Mouse (Mus musculus) hindbrain, embryonic 16.5 days (tissue): ENCODE data around the gene Klhdc8b. TPM values are rescaled to one million over a fixed set of nuclear protein-coding genes. Genes with fewer than 3 reads are reported as not detected.

Experiments used
- ATAC-seq: fragments of 200-750 bp; cut with Nextera tagmentation; 2 replicates; pipeline ENCODE4 v1.8.0; 2017; ENCODE audit warnings: moderate TSS enrichment, moderate library complexity
- H3K27ac ChIP-seq: fragments of 300-500 bp; sonication (generic); 2 replicates; pipeline ENCODE4 v1.5.1; 2014; ENCODE audit warnings: low read depth, mild to moderate bottlenecking, control low read depth, low read length, moderate library complexity
- H3K27me3 ChIP-seq: fragments of 300-500 bp; sonication (generic); replicated peaks from 2 replicates; pipeline ENCODE4 v1.6.1; 2014; ENCODE audit warnings: low read length; ENCODE audit not compliant: control insufficient read depth, insufficient read depth
- H3K36me3 ChIP-seq: fragments of 300-500 bp; sonication (generic); 2 replicates; pipeline ENCODE4 v1.6.1; 2014; ENCODE audit warnings: mild to moderate bottlenecking, low read length, moderate library complexity, mixed read lengths; ENCODE audit not compliant: control insufficient read depth, insufficient read depth
- H3K4me1 ChIP-seq: fragments of 300-500 bp; sonication (generic); 2 replicates; pipeline ENCODE4 v1.6.1; 2014; ENCODE audit warnings: low read depth, low read length; ENCODE audit not compliant: control insufficient read depth, insufficient read depth
- H3K4me2 ChIP-seq: fragments of 300-500 bp; sonication (generic); 2 replicates; pipeline ENCODE4 v1.6.1; 2014; ENCODE audit warnings: mild to moderate bottlenecking, low read length, control low read depth, moderate library complexity
- H3K4me3 ChIP-seq: fragments of 300-500 bp; sonication (generic); 2 replicates; pipeline ENCODE4 v1.5.1; 2014; ENCODE audit warnings: mild to moderate bottlenecking, low read length, control low read depth, moderate library complexity
- H3K9ac ChIP-seq: fragments of 300-500 bp; sonication (generic); 2 replicates; pipeline ENCODE4 v1.6.1; 2014; ENCODE audit warnings: low read depth, mild to moderate bottlenecking, control low read depth, low read length, moderate library complexity
- H3K9me3 ChIP-seq: fragments of 300-500 bp; sonication (generic); 2 replicates; pipeline ENCODE4 v1.6.1; 2014; ENCODE audit warnings: mild to moderate bottlenecking, low read length, moderate library complexity; ENCODE audit not compliant: control insufficient read depth
- WGBS: fragments of 180-500 bp; shearing (Covaris S2); extraction: QIAGEN DNeasy Blood & Tissue Kit; methylation state at CpG from one replicate; pipeline ENCODE4 v1.1.7; 2014; 5-methylcytosine and 5-hydroxymethylcytosine counted together
- polyA plus RNA-seq: library from polyadenylated mRNA; unstranded; fragments of >200 nt; fragmentation: Nextera tagmentation; extraction: Ambion mirVana; gene quantifications from 2 replicates; pipeline ENCODE4 v1.2.1, GENCODE M21; 2015

The Klhdc8b gene
- polyA plus RNA-seq, 1 experiment from 2014 or later: 54.8 TPM

DNA sequence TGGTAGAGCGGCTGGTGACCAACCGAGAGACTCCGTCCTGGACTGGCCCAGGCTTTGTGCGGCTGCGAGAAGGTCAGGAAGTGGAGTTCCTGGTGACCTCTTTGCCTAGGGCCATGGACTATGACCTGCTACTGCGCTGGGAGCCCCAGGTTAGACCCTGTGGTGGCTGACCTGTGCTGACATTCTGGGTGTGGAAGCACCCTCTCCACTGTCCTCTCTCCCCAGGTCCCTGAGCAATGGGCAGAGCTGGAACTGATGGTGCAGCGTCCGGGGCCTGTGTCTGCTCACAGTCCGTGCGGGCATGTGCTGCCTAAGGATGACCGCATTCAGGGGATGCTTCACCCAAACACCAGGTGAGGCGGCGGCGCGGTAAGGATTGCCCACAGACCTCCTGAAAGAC is 22.6 kb upstream of the Klhdc8b start:
- Histone ChIP-seq H3K27me3 (no peaks in the 10 kb centered on the region), H3K27ac (no peak overlapping the region), H3K9ac (no peak overlapping the region), H3K9me3 (no peaks in the 10 kb centered on the region), H3K4me3 (no peak overlapping the region), H3K4me2 (no peak overlapping the region), H3K4me1 (peaks cover 10% of the 10 kb centered on the region), H3K36me3 (no peaks in the 10 kb centered on the region)
- ATAC-seq: no peak
- 96% methylated on average over 15 of the region's 15 CpGs for WGBS

DNA sequence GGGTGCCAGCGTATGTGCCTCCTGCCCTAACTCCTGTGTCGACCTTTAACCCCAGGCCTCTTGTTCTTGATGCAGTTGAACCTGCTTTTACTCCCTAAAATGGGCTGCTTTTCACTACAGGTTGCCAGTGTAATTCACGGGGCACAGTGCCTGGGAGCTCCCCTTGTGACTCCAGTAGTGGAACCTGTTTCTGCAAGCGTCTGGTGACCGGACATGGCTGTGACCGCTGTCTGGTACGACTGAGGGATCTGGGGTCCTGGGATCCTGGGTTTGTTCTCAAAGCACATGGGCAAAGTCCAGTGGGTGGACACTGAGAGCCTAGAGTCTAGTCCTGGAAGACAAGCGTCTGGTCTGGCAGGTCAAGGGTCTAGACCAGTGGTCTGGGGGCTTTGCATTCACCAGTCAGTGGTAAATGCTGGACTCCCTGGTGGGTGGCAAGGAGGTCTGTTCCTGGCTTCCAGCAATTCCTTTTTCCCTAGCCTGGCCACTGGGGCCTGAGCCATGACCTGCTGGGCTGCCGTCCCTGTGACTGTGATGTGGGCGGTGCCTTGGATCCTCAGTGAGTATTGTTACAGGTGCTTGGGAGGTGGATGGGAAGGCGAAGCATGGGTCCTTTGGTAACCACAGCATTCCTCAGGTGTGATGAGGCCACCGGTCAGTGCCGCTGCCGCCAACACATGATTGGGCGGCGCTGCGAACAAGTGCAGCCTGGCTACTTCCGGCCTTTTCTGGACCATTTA is 21.8 kb upstream of the Klhdc8b start:
- no peaks in the 10 kb centered on the region for H3K27me3 ChIP-seq
- H3K9me3 ChIP-seq: no peaks in the 10 kb centered on the region
- no peak overlapping the region for H3K4me3 ChIP-seq
- 95% methylated on average over 18 of the region's 18 CpGs for WGBS
- H3K27ac ChIP-seq: no peak overlapping the region
- no peak for ATAC-seq
- no peaks in the 10 kb centered on the region for H3K36me3 ChIP-seq
- H3K4me1 ChIP-seq: peaks cover 16% of the 10 kb centered on the region
- H3K4me2 ChIP-seq: no peak overlapping the region
- no peak overlapping the region for H3K9ac ChIP-seq

DNA sequence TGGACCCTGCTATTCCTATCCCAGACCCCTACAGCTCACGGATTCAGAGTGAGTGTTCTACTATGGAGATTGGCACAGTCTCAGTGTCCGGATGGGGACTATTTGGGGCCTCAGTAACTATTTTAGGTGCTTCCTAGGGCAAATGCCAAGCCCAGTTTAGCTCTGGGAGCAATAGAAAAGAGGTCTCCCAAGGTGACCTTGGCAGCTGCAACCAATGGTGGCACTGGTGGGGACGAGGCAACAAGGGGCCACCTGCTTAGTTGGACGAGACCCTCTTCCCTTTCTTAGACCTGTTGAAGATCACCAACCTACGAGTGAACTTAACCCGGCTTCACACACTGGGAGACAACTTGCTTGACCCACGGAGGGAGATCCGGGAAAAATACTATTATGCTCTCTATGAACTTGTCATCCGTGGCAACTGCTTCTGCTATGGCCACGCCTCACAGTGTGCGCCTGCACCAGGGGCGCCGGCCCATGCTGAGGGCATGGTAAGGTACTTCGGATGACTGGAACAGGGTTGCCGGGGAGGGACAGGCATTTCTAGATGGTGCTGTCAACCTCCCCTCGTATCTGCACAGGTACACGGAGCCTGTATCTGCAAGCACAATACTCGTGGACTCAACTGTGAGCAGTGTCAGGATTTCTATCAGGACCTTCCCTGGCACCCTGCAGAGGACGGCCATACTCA is 20.3 kb upstream of the Klhdc8b start:
- H3K4me1 ChIP-seq: peaks cover 16% of the 10 kb centered on the region
- H3K4me2 ChIP-seq: no peak overlapping the region
- no peaks in the 10 kb centered on the region for H3K9me3 ChIP-seq
- no peak overlapping the region for H3K4me3 ChIP-seq
- ATAC-seq: no peak
- H3K9ac ChIP-seq: no peak overlapping the region
- no peak overlapping the region for H3K27ac ChIP-seq
- no peaks in the 10 kb centered on the region for H3K36me3 ChIP-seq
- H3K27me3 ChIP-seq: no peaks in the 10 kb centered on the region
- 90% methylated on average over 19 of the region's 19 CpGs for WGBS

DNA sequence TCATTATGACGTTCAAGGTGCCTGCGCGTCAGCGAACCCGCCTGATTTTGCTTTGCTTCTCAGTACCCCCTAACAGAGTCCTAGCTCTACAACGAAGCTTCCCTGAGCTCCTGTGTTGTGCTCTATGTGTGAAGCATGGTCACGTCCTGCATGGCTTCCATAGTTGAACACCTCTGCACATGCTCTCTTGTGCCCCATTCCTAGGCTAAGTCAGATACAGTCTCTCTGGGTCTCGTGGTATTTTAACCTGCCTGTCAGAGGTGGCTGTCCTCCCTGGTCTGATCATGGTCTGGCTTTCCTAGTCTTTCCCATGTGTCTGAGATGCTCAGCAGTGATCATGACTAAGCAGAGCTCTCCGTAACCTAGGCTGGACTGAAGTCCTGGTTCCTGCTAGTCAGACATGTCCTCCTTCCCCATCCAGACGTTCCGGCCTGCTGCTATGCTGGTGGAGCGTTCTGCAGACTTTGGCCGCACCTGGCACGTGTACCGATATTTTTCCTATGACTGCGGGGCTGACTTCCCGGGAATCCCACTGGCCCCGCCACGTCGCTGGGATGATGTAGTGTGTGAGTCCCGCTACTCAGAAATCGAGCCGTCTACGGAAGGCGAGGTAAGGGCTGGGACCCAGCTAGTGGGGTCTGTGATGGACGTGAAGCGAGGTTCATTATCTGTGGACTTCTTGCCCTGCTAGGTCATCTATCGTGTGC is 19.6 kb upstream of the Klhdc8b start:
- Histone ChIP-seq H3K4me2 (no peak overlapping the region), H3K36me3 (no peaks in the 10 kb centered on the region), H3K9me3 (no peaks in the 10 kb centered on the region), H3K4me1 (peaks cover 16% of the 10 kb centered on the region), H3K27me3 (no peaks in the 10 kb centered on the region), H3K9ac (no peak overlapping the region), H3K4me3 (no peak overlapping the region), H3K27ac (no peak overlapping the region)
- ATAC-seq: no peak
- WGBS: 94% methylated on average over 28 of the region's 28 CpGs

DNA sequence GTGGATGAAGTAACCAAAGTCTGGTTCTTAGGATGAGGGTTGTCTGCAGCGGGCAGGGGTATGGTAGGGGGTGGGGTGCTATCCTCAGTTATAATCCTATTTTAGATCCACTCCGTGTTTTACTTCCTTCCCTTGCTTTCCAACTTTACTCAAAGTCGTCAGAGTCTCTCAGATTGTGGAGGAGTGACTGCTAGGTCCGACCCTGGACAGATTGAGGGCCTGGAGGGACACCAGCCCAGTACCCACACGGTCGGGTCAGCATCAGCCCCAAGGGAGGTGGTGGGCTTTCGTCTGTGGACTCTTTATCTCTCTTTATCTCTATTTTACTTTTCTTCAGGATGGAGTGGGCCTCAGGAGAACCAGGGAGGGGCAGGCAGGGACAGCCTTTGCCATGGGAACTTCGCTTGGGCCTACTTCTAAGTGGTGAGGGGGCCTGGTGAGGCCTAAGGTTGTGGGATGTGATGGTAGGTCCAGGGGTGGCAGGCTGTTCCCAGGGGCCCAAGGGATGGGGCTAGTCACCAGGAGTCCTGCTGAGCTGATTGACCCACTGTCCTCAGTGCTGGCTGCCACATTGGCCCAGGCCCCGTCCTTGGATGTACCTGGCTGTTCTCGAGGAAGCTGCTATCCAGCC is 18.5 kb upstream of the Klhdc8b start, which contains the start of gene Lamb2:
Lamb2 (plus strand) TSS at position 16 of the 631 bp plus-strand sequence.
- no peaks in the 10 kb centered on the region for H3K27me3 ChIP-seq
- 9% methylated on average over 10 of the region's 10 CpGs for WGBS
- H3K4me1 ChIP-seq: peaks cover 16% of the 10 kb centered on the region
- peak within 1 kb of the TSS; percentile 51; the same call in 1 of the 2 replicates for H3K27ac ChIP-seq
- no peaks in the 10 kb centered on the region for H3K9me3 ChIP-seq
- H3K4me3 ChIP-seq: peak within 1 kb of the TSS; percentile 44
- ATAC-seq: peak; percentile 60; the same call in 1 of the 2 replicates
- peak within 1 kb of the TSS; percentile 60 for H3K9ac ChIP-seq
- H3K36me3 ChIP-seq: no peaks in the 10 kb centered on the region
- H3K4me2 ChIP-seq: peak within 1 kb of the TSS; percentile 62

DNA sequence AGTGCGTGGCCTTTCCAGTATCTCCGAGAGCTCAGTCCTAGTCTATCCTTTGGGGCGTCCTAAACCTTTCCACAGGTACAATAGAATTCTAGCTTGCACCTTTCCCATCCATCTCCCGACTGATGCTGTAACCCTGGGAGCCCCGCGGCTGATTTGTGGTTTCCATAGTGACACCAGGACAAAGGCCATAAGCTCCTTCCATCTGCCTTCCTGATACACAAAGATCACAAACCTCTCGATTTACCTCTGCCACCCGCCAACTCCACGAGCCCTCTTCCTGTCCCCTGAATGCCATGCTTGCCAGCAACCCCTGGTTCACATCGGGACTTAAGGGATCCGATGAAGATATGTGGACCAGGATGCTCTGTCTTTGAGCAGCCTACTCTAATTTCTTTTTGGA is 17.9 kb upstream of the Klhdc8b start:
- H3K27ac ChIP-seq: no peak overlapping the region
- no peak for ATAC-seq
- WGBS: 26% methylated on average over 11 of the region's 11 CpGs

DNA sequence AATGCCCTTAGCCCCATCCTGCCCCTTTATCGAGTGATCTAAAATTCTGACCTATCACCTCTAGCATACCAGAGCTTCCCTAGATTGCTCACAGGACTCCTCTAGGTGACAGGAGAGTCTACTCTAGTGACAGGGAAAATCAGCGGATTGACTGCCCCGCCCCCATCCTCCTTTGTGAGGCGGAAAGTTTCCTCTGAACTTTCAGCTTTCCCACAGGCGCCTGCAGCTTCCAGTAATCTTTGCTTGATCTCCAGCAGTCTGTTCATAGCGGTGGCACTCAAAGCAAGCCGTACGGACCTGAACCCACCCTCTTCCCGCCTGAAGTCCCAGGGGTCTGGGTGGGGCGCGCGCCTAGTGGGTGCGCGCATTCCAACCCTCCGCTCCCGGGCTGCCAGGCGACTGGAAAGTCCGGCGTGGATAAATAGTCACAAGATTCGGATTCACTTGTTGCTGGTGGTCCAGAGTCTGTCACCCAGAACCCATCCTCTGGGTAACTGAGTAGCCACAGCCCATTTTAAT is 17.3 kb upstream of the Klhdc8b start:
- Histone ChIP-seq H3K4me2 (peak overlapping the region; percentile 62), H3K27ac (peak overlapping the region; percentile 49; the same call in 1 of the 2 replicates), H3K36me3 (no peaks in the 10 kb centered on the region), H3K4me3 (peak overlapping the region; percentile 44), H3K4me1 (peaks cover 16% of the 10 kb centered on the region), H3K9ac (peak overlapping the region; percentile 58), H3K27me3 (no peaks in the 10 kb centered on the region), H3K9me3 (no peaks in the 10 kb centered on the region)
- WGBS: under 1% methylated on average over 20 of the region's 20 CpGs
- ATAC-seq: peak; percentile 62

More for the DNA sequence above, 17.9 kb upstream of the Klhdc8b start:
- Histone ChIP-seq H3K9me3 (no peaks in the 10 kb centered on the region), H3K9ac (0 out of 2 replicates have a peak overlapping the region, but pooled peaks have one; percentile 9), H3K4me1 (peaks cover 16% of the 10 kb centered on the region), H3K4me3 (peak overlapping the region; percentile 44), H3K27me3 (no peaks in the 10 kb centered on the region), H3K4me2 (peak overlapping the region; percentile 62), H3K36me3 (no peaks in the 10 kb centered on the region)

DNA sequence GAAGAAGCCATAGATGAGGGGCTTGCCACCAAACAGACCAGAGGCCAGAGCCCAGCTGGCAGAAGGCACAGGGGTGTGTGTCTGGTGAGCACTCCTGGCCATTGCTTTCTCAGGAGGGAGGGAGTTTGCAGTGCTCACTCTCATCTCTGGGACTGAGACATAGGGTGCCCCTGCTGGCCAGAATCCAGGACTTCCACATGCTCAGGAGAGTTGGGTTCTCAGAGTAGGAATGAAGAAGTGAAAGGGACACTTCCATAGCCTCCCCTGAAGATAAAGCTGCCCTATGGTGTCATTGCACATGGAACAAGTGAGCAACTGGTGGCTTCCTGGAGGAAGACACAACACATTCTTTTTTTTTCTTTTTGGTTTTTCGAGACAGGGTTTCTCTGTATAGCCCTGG is 13.1 kb upstream of the Klhdc8b start:
- Histone ChIP-seq H3K27ac (no peak overlapping the region), H3K4me2 (no peak overlapping the region), H3K4me1 (peaks cover 11% of the 10 kb centered on the region), H3K4me3 (no peak overlapping the region), H3K9me3 (no peaks in the 10 kb centered on the region), H3K27me3 (no peaks in the 10 kb centered on the region), H3K36me3 (no peaks in the 10 kb centered on the region), H3K9ac (no peak overlapping the region)
- ATAC-seq: no peak
- WGBS: 50% methylated on average over 1 of the region's 1 CpGs
